26 mouse cellular contexts compared by ENCODE assay signal in the genomic region with DNA sequence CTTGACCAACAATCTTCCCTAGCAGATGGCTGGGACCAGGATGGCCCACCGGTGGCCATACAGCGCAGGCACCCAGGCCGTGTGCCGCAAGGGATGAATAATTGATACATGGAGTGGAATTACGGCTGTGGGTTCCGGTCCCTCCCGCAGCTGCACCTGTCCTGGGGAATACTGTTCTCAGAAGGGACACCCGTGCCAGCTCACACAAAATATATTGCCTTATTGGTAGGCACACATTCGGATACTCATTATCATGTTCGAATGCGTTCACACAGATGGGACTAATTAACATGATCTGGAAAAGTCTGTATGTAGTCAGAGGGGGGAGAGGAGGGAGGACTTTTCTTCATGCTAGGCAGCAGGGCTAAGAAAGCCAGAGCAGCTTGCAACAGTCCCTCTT. TPM values are rescaled to one million over a fixed set of nuclear protein-coding genes. Genes with fewer than 3 reads are reported as not detected.
A peak's percentile ranks its signal among the peaks of the same experiment; 100 is the strongest.
DNase-seq lines count a peak whose midpoint lies in the region; ATAC-seq and TF ChIP-seq lines count a peak whose summit lies in the region.
"Had no signal": no experiment of that assay in that cellular context is flagged by ENCODE, and none has a peak within 500 bp of the region (broad histone marks: within the 10 kb centered on the region; RNA-seq: fewer than 3 reads in every experiment).

No protein-coding gene starts in this region.

- H3K9me3 ChIP-seq in hindbrain, embryonic 13.5 days: no peaks in the 10 kb centered on the region
- H3K9me3 ChIP-seq in hindbrain, embryonic 14.5 days (ENCODE audit: control insufficient read depth, low read length): no peaks in the 10 kb centered on the region
- H3K9me3 ChIP-seq in midbrain, embryonic 12.5 days: no peaks in the 10 kb centered on the region
- no peaks in the 10 kb centered on the region for H3K9me3 ChIP-seq in midbrain, embryonic 10.5 days (replicated peaks)
- H3K9me3 ChIP-seq: heart, embryonic 10.5 days; heart, embryonic 15.5 days; lung, embryonic 15.5 days had no signal

- ATAC-seq in hindbrain, embryonic 13.5 days (ENCODE audit: low FRiP score): peak; percentile 54; the same call in 1 of the 2 replicates
- ATAC-seq in hindbrain, embryonic 14.5 days (ENCODE audit: low FRiP score): no peak; the same call in 1 of the 2 replicates
- ATAC-seq in midbrain, embryonic 12.5 days (ENCODE audit: low FRiP score, low read depth): no peak
- ATAC-seq: intestine, embryonic 16.5 days had no signal

- no peak for TF ChIP-seq CTCF in brain, embryonic 14.5 days (IDR thresholded peaks at IDR 0.05; ENCODE audit: borderline replicate concordance, extremely low read depth, insufficient read depth, insufficient read length)

- H3K9ac ChIP-seq in hindbrain, embryonic 13.5 days: no peak overlapping the region
- no peak overlapping the region for H3K9ac ChIP-seq in hindbrain, embryonic 14.5 days
- H3K9ac ChIP-seq in midbrain, embryonic 12.5 days (replicated peaks): 0 out of 2 replicates have a peak overlapping the region, but pooled peaks have one; percentile 6
- H3K9ac ChIP-seq: heart, embryonic 15.5 days; limb, embryonic 13.5 days; lung, embryonic 15.5 days had no signal

- H3K27me3 ChIP-seq in hindbrain, embryonic 13.5 days: no peaks in the 10 kb centered on the region
- H3K27me3 ChIP-seq in hindbrain, embryonic 14.5 days (ENCODE audit: control insufficient read depth, insufficient read depth, low read length): no peaks in the 10 kb centered on the region
- 0 out of 2 replicates have a peak, but pooled peaks cover 8% of the 10 kb centered on the region for H3K27me3 ChIP-seq in midbrain, embryonic 12.5 days
- no peaks in the 10 kb centered on the region for H3K27me3 ChIP-seq in midbrain, embryonic 10.5 days (ENCODE audit: low read depth, poor library complexity, severe bottlenecking)
- H3K27me3 ChIP-seq: heart, embryonic 15.5 days; lung, embryonic 15.5 days had no signal

- no peak overlapping the region for H3K4me2 ChIP-seq in hindbrain, embryonic 13.5 days
- no peak overlapping the region for H3K4me2 ChIP-seq in hindbrain, embryonic 14.5 days (replicated peaks)
- H3K4me2 ChIP-seq in midbrain, embryonic 12.5 days (replicated peaks): no peak overlapping the region
- H3K4me2 ChIP-seq: heart, embryonic 15.5 days; limb, embryonic 13.5 days; liver, embryonic 11.5 days; lung, embryonic 15.5 days; midbrain, embryonic 11.5 days had no signal

- peaks cover 14% of the 10 kb centered on the region; the same call in 1 of the 2 replicates for H3K4me1 ChIP-seq in hindbrain, embryonic 13.5 days (replicated peaks)
- H3K4me1 ChIP-seq in hindbrain, embryonic 14.5 days (replicated peaks; ENCODE audit: control insufficient read depth, insufficient read depth, low read length): no peaks in the 10 kb centered on the region
- H3K4me1 ChIP-seq in midbrain, embryonic 12.5 days: 0 out of 2 replicates have a peak, but pooled peaks cover 6% of the 10 kb centered on the region
- H3K4me1 ChIP-seq in midbrain, embryonic 10.5 days: peaks cover 9% of the 10 kb centered on the region

- no peak overlapping the region for H3K4me3 ChIP-seq in hindbrain, embryonic 13.5 days
- no peak overlapping the region for H3K4me3 ChIP-seq in hindbrain, embryonic 14.5 days (replicated peaks; ENCODE audit: low read length)
- H3K4me3 ChIP-seq in midbrain, embryonic 12.5 days: no peak overlapping the region
- H3K4me3 ChIP-seq in midbrain, embryonic 10.5 days: no peak overlapping the region
- H3K4me3 ChIP-seq: erythroblast, embryonic 14.5 days; heart, embryonic 10.5 days; heart, embryonic 15.5 days; limb, embryonic 13.5 days; lung, embryonic 15.5 days had no signal

- H3K36me3 ChIP-seq in hindbrain, embryonic 13.5 days: no peaks in the 10 kb centered on the region
- no peaks in the 10 kb centered on the region for H3K36me3 ChIP-seq in hindbrain, embryonic 14.5 days (replicated peaks; ENCODE audit: control insufficient read depth, insufficient read depth)
- H3K36me3 ChIP-seq in midbrain, embryonic 12.5 days: no peaks in the 10 kb centered on the region
- H3K36me3 ChIP-seq in midbrain, embryonic 10.5 days: no peaks in the 10 kb centered on the region
- H3K36me3 ChIP-seq: heart, embryonic 10.5 days; heart, embryonic 15.5 days; limb, embryonic 13.5 days; lung, embryonic 15.5 days had no signal

- WGBS in hindbrain, embryonic 13.5 days: 52% methylated on average over 11 of the region's 11 CpGs
- 59% methylated on average over 11 of the region's 11 CpGs for WGBS in hindbrain, embryonic 14.5 days
- 85% methylated on average over 11 of the region's 11 CpGs for WGBS in midbrain, embryonic 12.5 days
- 90% methylated on average over 11 of the region's 11 CpGs for WGBS in midbrain, embryonic 10.5 days

- no peak for DNase-seq in hindbrain, embryonic 14.5 days (ENCODE audit: low spot score)
- DNase-seq in midbrain, embryonic 10.5 days (ENCODE audit: low spot score): no peak
- peak; percentile 76 for DNase-seq in brain, embryonic 14.5 days (ENCODE audit: low read depth)
- peak; percentile 45 for DNase-seq in brain, embryonic 18.5 days (ENCODE audit: low read depth, low spot score)
- no peak for DNase-seq in right cerebral cortex, postnatal 10 days (ENCODE audit: low spot score in 2 of 2)
- DNase-seq: adrenal gland, postnatal 25 days; B cell, adult 2 months; cerebellum, adult 2 months; cerebellum, postnatal 14 days; gastrocnemius, postnatal 14 days; heart, postnatal 36 days; kidney, adult 9 months; kidney, postnatal 10 days; thymus, postnatal 4 days had no signal

- no peak overlapping the region for H3K27ac ChIP-seq in hindbrain, embryonic 13.5 days
- H3K27ac ChIP-seq in hindbrain, embryonic 14.5 days: no peak overlapping the region
- no peak overlapping the region for H3K27ac ChIP-seq in midbrain, embryonic 12.5 days (replicated peaks)
- no peak overlapping the region for H3K27ac ChIP-seq in midbrain, embryonic 10.5 days (replicated peaks)
- H3K27ac ChIP-seq: heart, embryonic 10.5 days; heart, embryonic 15.5 days; limb, embryonic 13.5 days; lung, embryonic 15.5 days had no signal

- no peak for TF ChIP-seq POLR2A in brain, embryonic 14.5 days (IDR thresholded peaks at IDR 0.05; ENCODE audit: borderline replicate concordance, extremely low read depth, insufficient read depth, insufficient read length, poor library complexity, severe bottlenecking)

RNA-seq across cellular contexts. Expression of gene Cldn14, which starts 37.6 kb away (rescaled TPM):
- not detected in 2 replicates for polyA plus RNA-seq in hindbrain, embryonic 13.5 days (2015; fragmentation: Nextera tagmentation; extraction: Ambion mirVana)
- not detected in 2 replicates for polyA plus RNA-seq in hindbrain, embryonic 14.5 days (2014; fragmentation: Nextera tagmentation; extraction: Ambion mirVana)
- polyA plus RNA-seq in midbrain, embryonic 12.5 days (2016; fragmentation: Nextera tagmentation; extraction: Ambion mirVana): not detected in 2 replicates
- polyA plus RNA-seq in midbrain, embryonic 10.5 days (2016; fragmentation: Nextera tagmentation; extraction: Ambion mirVana): not detected in 2 replicates
- polyA plus RNA-seq in brain, embryonic 14.5 days (2012; rRNA removed): 0.19 TPM in 1 of 2 replicates, not detected in the other
- polyA plus RNA-seq: heart, embryonic 10.5 days; heart, embryonic 15.5 days; limb, embryonic 13.5 days; lung, embryonic 15.5 days; midbrain, embryonic 11.5 days; stomach, embryonic 14.5 days; thymus, postnatal 0 days had no signal

Comparison
In these comparisons a context has a peak if more than half of its experiments do, and no peak if none do; other contexts are left out.
1. DNase-seq: peak in brain, embryonic 14.5 days (single experiment) and brain, embryonic 18.5 days (single experiment); none in hindbrain, embryonic 14.5 days (single experiment), midbrain, embryonic 10.5 days (single experiment) and right cerebral cortex, postnatal 10 days (0 of 2).